Mouse (Mus musculus) right cerebral cortex, postnatal 36 days (tissue): ENCODE measurements around the gene Mesp2.
"Not testable (repeated sequence)": the region's sequence is repeated elsewhere in the genome, so short reads cannot be mapped to it uniquely, and the experiment has no call there.

Source experiments
- DNase-seq, 2 experiments: peaks; one replicate each; pipeline ENCODE4 v3.0.0; 2022; ENCODE audit warnings: low spot score in 2 of 2, mixed read lengths in 1 of 2

Mesp2 gene

DNA sequence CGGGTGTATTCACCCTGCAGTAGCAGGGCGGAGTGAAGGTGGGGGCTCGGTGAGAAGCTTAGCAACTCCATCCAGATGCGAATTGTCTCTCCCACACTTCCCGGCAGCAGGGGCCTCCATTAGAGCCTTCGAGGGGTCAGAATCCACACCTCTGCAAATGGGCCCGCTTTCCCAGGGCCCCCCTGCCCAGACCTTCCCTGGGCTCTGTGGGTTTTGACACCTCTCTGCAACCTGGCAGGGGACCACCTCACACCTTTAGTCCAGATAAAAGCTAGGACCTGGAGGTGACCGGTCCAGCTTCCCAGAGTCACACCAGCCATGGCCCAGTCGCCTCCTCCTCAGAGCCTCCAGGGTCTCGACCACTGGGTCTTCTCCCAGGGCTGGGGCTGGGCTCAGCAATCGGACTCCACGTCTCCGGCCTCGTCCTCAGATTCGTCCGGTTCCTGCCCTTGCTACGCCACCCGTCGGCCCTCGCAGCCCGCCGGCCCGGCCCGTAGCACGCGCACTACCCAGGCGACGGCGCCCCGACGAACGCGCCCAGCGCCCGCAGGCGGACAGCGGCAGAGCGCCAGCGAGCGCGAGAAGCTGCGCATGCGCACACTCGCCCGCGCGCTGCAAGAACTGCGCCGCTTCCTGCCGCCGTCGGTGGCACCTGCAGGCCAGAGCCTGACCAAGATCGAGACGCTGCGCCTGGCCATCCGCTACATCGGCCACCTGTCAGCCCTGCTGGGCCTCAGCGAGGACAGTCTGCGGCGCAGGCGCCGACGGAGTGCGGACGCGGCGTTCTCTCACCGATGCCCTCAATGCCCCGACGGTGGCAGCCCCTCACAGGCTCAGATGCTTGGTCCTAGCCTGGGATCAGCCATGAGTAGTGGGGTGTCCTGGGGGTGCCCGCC, at the start of gene Mesp2:
Mesp2 (plus strand) TSS at position 117 of the 896 bp plus-strand sequence.
- DNase-seq: peak; percentile 21 to 49

DNA sequence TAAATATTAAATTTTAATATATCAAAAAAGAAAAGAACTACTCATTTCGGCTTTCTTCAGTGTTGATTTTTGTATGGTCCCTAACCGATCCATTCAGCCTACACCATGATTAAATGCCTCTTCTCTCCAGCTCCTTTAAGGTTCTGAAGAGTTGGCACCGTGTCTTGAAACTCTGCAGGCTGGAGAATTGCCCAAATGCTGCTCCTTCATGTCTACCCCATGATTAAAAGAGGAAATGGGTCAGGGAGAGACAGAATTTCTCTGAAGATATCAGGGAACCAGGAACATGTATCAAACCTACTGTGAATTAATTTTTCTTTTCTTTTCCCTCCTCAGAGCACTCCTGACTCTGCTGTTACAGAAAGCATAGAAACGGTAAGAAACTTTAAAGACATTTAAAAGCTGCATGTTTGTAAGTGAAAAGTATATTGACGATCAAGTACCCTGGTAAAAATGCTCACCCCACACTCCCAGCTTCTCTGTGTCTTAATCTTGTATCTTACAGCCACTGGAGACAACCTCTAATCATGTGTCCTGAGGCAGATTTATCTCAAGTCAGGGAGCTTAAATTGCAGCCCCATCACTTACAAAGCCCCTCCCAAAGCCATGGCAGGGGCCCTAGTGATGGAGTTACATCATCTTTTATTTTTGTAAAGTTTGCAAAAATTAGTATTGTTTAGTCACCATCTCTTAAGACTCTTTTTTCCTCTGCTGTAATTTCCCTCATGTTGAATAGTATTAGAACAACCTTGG, 49.2 kb upstream of the Mesp2 start:
- DNase-seq: no peak

DNA sequence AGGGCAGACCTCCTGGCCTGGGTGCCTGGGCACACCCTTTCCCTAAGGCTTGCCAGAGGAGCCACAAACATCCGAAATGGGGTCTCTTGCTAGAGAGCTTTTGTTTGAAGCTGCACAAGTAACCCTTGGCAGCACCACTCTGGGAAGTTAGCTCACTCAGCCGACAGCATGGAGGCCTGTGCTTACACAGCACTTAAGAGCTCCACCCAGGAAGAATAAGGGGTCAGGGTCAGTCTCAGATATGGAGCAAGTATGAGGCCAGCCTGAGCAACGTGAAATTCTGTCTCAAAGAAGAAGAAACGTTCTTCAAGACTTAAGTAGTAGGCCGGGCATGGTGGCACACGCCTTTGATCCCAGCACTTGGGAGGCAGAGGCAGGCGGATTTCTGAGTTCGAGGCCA, 48.4 kb upstream of the Mesp2 start:
- DNase-seq: no peak

- DNase-seq: no peak
These were observed 44.5 kb upstream of the Mesp2 start for GRCm38 (mm10) chr7:79765991-79766390.

- no peak for DNase-seq
These were observed 40.9 kb upstream of the Mesp2 start for GRCm38 (mm10) chr7:79769664-79770063.

GRCm38 (mm10) chr7:79771561-79772512, 38.7 kb upstream of the Mesp2 start:
- peak in 1 of 2 experiments; percentile 57 for DNase-seq

DNA sequence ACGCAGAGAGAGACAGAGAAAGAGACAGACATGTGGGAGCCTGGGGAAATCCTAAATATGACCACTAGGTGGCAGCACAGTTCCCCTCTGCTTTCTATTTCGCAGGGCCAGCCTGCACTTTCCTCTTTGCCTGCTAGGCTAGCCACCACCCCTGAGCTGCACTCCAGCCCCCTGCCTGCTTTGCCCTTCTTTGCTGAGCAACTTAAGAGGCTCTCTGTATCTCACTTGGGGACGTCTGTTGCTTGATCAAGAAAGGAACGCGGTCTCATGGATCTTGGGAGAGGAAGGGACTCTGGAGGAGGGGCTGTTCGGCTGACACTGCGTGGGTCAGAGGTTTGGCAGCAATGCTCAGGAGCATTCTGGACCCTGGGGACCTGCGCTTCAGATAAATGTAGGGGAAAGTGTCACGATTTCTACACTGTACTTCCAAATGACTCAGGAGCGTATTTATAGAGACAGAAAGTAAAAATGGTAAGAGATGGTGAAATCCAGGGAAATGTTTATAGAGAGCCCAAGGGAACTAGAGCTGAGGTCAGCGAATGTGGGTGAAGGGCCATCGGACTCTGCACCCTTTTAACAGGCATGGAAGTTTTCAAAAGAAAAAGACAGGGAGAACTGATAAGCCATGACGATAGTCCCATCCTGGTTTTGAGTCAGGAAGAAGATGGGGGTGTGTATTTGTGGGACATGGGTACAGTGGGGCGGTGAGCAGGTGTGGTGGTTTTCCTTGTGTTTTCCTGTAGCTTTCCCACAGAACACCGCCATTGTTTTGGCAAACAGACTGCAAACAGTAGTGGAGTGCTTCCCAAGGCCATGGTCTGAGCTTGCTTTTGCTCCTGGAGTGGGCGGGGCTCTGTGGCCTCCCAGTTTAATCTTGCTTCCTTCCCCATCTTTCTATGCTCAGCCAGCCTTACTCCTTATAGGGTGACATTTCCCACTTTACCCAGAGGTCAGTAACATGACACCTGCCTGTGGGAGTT, 29.6 kb upstream of the Mesp2 start:
- peak; percentile 32 to 41 for DNase-seq

- no peak for DNase-seq
These were observed 28.6 kb upstream of the Mesp2 start for GRCm38 (mm10) chr7:79781826-79782515.

- no peak for DNase-seq
These were observed 28.0 kb upstream of the Mesp2 start for GRCm38 (mm10) chr7:79782516-79782855.

- peak in 1 of 2 experiments; percentile 33 for DNase-seq
These were observed 24.2 kb upstream of the Mesp2 start for GRCm38 (mm10) chr7:79786295-79786694.

DNA sequence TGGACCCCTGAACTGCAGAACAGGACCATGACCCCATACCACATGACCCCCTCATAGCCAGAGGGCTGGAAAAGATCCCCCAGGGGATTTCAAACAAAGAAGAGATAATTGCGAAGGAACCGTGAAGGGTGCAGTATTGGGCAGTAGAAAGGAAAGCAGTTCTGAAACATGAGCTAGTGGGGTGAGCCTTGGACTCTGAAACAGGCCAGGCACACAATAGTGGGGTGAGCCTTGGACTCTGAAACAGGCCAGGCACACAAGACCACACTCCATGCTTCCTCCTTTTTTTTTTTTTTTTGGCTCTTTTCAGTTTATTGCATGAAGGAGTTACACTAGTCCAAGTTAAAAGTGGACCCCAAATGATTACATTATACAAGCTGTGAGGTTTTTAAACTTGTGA, 20.7 kb upstream of the Mesp2 start:
- not testable (repeated sequence) for DNase-seq

DNA sequence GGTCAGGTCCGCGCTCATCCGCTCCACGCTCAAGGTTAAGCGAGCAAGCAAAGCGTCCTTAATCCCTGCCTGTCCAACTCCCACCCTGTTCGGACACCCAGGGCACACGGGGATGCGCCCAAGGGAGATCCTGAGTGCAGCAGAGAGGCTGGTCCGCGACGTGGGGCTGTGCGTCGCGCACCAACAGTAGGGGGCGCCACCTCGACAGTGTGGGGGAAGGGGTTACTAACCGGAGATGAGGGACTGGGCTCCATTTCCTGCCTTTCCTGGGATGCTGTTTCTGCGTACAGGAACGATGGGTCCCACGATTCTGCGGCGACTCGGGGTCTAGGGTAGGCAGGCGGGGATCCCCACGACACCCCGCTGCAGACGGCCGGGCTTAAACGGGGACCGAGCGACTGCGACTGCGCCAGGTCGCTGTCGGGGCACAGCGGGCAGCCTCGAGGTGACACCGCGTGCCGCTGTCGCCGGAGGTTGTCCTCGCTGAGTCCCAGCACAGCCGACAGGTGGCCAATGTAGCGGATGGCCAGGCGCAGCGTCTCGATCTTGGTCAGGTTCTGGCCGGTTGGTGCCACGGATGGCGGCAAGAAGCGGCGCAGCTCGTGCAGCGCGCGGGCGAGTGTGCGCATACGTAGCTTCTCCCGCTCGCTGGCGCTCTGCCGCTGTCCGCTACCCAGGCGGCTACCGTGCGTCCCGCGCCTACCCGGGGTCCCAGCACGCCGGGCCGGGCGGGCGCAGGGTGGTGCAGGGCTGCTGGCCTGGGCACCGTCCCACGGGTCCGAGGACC, 17.7 kb upstream of the Mesp2 start:
- no peak for DNase-seq

GRCm38 (mm10) chr7:79793688-79794087, 16.8 kb upstream of the Mesp2 start, which contains the start of gene Mesp1:
TSS of gene Mesp1 (minus strand) at chr7:79793788.
- no peak for DNase-seq

GRCm38 (mm10) chr7:79798606-79799005, 11.9 kb upstream of the Mesp2 start:
- DNase-seq: no peak

DNA sequence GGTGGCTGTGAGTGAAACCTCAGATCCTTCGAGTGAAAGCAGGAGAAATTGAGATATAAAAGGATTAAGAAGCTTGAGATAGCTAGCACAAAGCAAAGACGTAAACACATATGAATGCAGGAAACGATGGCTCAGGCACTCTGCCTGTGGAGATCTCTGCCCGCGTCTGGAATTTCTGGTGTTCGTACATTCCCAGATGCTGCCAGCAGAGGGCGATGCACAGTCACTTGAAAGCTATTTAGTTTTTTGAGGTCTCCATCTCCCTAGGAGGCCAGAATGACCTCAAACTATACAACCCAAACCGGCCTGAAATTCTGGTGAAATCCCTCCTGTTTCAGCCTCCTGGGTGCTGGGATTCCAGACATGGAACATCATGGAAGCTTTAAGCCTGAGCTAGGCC, 11.5 kb upstream of the Mesp2 start:
- peak; percentile 59 to 61 for DNase-seq

DNA sequence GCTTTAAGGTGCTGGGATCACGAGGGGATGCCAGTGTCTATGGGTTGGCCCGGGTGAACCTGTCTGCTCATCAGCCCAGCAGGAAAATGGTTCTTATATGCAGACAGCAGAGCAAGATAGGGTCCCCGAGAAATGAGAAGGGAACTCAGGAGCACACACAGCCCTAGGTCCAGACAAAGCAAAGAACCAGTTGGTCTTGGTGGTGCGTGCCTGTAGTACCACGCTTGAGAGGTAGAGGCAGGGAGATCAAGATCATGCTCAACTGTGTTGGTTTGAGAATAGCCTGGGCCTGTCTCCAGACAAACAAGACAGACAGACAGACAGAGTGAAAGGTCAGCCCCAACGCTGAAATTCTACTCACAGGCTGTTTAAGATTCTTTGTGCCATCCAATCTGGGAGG, 11.0 kb upstream of the Mesp2 start:
- no peak for DNase-seq

DNA sequence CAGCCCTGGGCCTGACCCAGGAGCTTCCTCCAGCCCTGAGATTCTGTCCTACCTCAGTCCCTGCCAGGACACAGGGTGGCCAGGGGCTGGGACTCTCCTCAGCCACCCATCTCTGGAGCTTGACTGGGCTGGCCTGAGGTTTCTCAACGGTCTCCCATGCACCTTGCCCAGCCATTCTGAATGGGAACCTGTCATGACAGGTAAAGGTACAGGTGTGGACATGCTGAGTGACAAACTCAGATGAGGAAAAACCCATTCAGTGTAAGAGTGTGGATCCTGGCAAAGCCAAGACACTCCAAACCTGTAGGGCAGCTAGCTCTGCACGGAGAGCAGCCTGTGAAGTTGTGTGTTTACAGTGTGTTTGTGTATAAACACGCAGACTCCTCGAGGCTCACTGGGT, 10.2 kb upstream of the Mesp2 start:
- DNase-seq: no peak

- no peak for DNase-seq
These were observed 9.1 kb upstream of the Mesp2 start for GRCm38 (mm10) chr7:79801391-79801790.

- no peak for DNase-seq
These were observed 8.5 kb upstream of the Mesp2 start for GRCm38 (mm10) chr7:79802037-79802436.
